Mouse (Mus musculus): ENCODE data around the gene Cbln1. TPM values are rescaled to one million over a fixed set of nuclear protein-coding genes. Genes with fewer than 3 reads are reported as not detected.

The Cbln1 gene
- polyA plus RNA-seq (2015; fragmentation: Nextera tagmentation; extraction: Ambion mirVana) = 34.4 and 37.0 TPM in 2 replicates

GRCm38 (mm10) chr8:87472271-87473236 lies at the start of gene Cbln1:
Gene Cbln1, minus strand, starts transcription at chr8:87472609.
- H3K27ac ChIP-seq (replicated peaks) = peak within 1 kb of the TSS; percentile 87
- peaks cover 48% of the 10 kb centered on the region for H3K4me1 ChIP-seq (replicated peaks)
- no peaks in the 10 kb centered on the region for H3K36me3 ChIP-seq
- WGBS = under 1% methylated on average over 92 of the region's 122 CpGs
- H3K27me3 ChIP-seq = peaks cover 26% of the 10 kb centered on the region
- H3K9me3 ChIP-seq = no peaks in the 10 kb centered on the region
- peak within 1 kb of the TSS; percentile 90 for H3K4me2 ChIP-seq
- peak; percentile 94 for ATAC-seq (ENCODE audit: low FRiP score, low read depth)
- peak within 1 kb of the TSS; percentile 84 for H3K4me3 ChIP-seq
- H3K9ac ChIP-seq = peak within 1 kb of the TSS; percentile 65

- 94% methylated on average over 3 of the region's 3 CpGs for WGBS
- ATAC-seq (ENCODE audit: low FRiP score, low read depth) = no peak
- H3K27me3 ChIP-seq = no peaks in the 10 kb centered on the region
- no peak overlapping the region for H3K4me2 ChIP-seq
- no peaks in the 10 kb centered on the region for H3K9me3 ChIP-seq
- H3K4me3 ChIP-seq = no peak overlapping the region
- no peaks in the 10 kb centered on the region for H3K4me1 ChIP-seq (replicated peaks)
- no peak overlapping the region for H3K27ac ChIP-seq (replicated peaks)
- no peak overlapping the region for H3K9ac ChIP-seq
- H3K36me3 ChIP-seq = no peaks in the 10 kb centered on the region
Observed at GRCm38 (mm10) chr8:87517132-87517531, 44.7 kb upstream of the Cbln1 start.

- Histone ChIP-seq H3K36me3 (no peaks in the 10 kb centered on the region), H3K4me3 (no peak overlapping the region), H3K4me1 (replicated peaks) (no peaks in the 10 kb centered on the region), H3K27me3 (no peaks in the 10 kb centered on the region), H3K9ac (no peak overlapping the region), H3K9me3 (no peaks in the 10 kb centered on the region), H3K27ac (replicated peaks) (no peak overlapping the region), H3K4me2 (no peak overlapping the region)
- no peak for ATAC-seq (ENCODE audit: low FRiP score, low read depth)
- WGBS = 93% methylated on average over 5 of the region's 5 CpGs
Observed at GRCm38 (mm10) chr8:87513796-87514195, 41.4 kb upstream of the Cbln1 start.

- no peak overlapping the region for H3K4me2 ChIP-seq
- H3K4me3 ChIP-seq = no peak overlapping the region
- WGBS = 83% methylated on average over 3 of the region's 3 CpGs
- no peak overlapping the region for H3K9ac ChIP-seq
- H3K27ac ChIP-seq (replicated peaks) = no peak overlapping the region
- H3K27me3 ChIP-seq = no peaks in the 10 kb centered on the region
- no peaks in the 10 kb centered on the region for H3K4me1 ChIP-seq (replicated peaks)
- no peaks in the 10 kb centered on the region for H3K36me3 ChIP-seq
- no peaks in the 10 kb centered on the region for H3K9me3 ChIP-seq
- no peak for ATAC-seq (ENCODE audit: low FRiP score, low read depth)
Observed at GRCm38 (mm10) chr8:87513350-87513749, 40.9 kb upstream of the Cbln1 start.

- Histone ChIP-seq H3K4me2 (no peak overlapping the region), H3K36me3 (no peaks in the 10 kb centered on the region), H3K9me3 (no peaks in the 10 kb centered on the region), H3K9ac (no peak overlapping the region), H3K4me3 (no peak overlapping the region), H3K4me1 (replicated peaks) (no peaks in the 10 kb centered on the region), H3K27me3 (no peaks in the 10 kb centered on the region), H3K27ac (replicated peaks) (no peak overlapping the region)
- ATAC-seq (ENCODE audit: low FRiP score, low read depth) = no peak; the same call in 1 of the 2 replicates
- 88% methylated on average over 6 of the region's 6 CpGs for WGBS
Observed at GRCm38 (mm10) chr8:87512636-87513035, 40.2 kb upstream of the Cbln1 start.

- Histone ChIP-seq H3K36me3 (no peaks in the 10 kb centered on the region), H3K9me3 (no peaks in the 10 kb centered on the region), H3K27me3 (no peaks in the 10 kb centered on the region), H3K9ac (no peak overlapping the region), H3K27ac (replicated peaks) (no peak overlapping the region), H3K4me3 (no peak overlapping the region), H3K4me2 (no peak overlapping the region), H3K4me1 (replicated peaks) (peaks cover 5% of the 10 kb centered on the region; the same call in 1 of the 2 replicates)
- 64% methylated on average over 9 of the region's 9 CpGs for WGBS
- no peak for ATAC-seq (ENCODE audit: low FRiP score, low read depth)
Observed at GRCm38 (mm10) chr8:87507046-87507445, 34.6 kb upstream of the Cbln1 start.

- Histone ChIP-seq H3K9me3 (no peaks in the 10 kb centered on the region), H3K27ac (replicated peaks) (no peak overlapping the region), H3K36me3 (no peaks in the 10 kb centered on the region), H3K4me1 (replicated peaks) (peaks cover 5% of the 10 kb centered on the region; the same call in 1 of the 2 replicates), H3K27me3 (no peaks in the 10 kb centered on the region), H3K4me2 (no peak overlapping the region), H3K9ac (no peak overlapping the region), H3K4me3 (no peak overlapping the region)
- 73% methylated on average over 5 of the region's 5 CpGs for WGBS
- no peak for ATAC-seq (ENCODE audit: low FRiP score, low read depth)
Observed at GRCm38 (mm10) chr8:87504441-87504840, 32.0 kb upstream of the Cbln1 start.

GRCm38 (mm10) chr8:87502684-87503083 lies 30.3 kb upstream of the Cbln1 start:
- 70% methylated on average over 6 of the region's 6 CpGs for WGBS
- Histone ChIP-seq H3K36me3 (no peaks in the 10 kb centered on the region), H3K4me3 (no peak overlapping the region), H3K27ac (replicated peaks) (no peak overlapping the region), H3K9ac (no peak overlapping the region), H3K4me1 (replicated peaks) (peaks cover 5% of the 10 kb centered on the region; the same call in 1 of the 2 replicates), H3K9me3 (no peaks in the 10 kb centered on the region), H3K4me2 (no peak overlapping the region), H3K27me3 (no peaks in the 10 kb centered on the region)
- ATAC-seq (ENCODE audit: low FRiP score, low read depth) = no peak

GRCm38 (mm10) chr8:87497641-87498040 lies 25.2 kb upstream of the Cbln1 start:
- H3K9me3 ChIP-seq = no peaks in the 10 kb centered on the region
- no peaks in the 10 kb centered on the region for H3K27me3 ChIP-seq
- no peak overlapping the region for H3K27ac ChIP-seq (replicated peaks)
- ATAC-seq (ENCODE audit: low FRiP score, low read depth) = no peak
- 77% methylated on average over 6 of the region's 6 CpGs for WGBS
- H3K36me3 ChIP-seq = no peaks in the 10 kb centered on the region
- H3K4me2 ChIP-seq = no peak overlapping the region
- no peaks in the 10 kb centered on the region for H3K4me1 ChIP-seq (replicated peaks)
- no peak overlapping the region for H3K9ac ChIP-seq
- H3K4me3 ChIP-seq = no peak overlapping the region

GRCm38 (mm10) chr8:87496511-87496910 lies 24.1 kb upstream of the Cbln1 start:
- WGBS = 91% methylated on average over 7 of the region's 7 CpGs
- H3K9ac ChIP-seq = no peak overlapping the region
- H3K4me1 ChIP-seq (replicated peaks) = no peaks in the 10 kb centered on the region
- H3K27me3 ChIP-seq = no peaks in the 10 kb centered on the region
- no peak overlapping the region for H3K27ac ChIP-seq (replicated peaks)
- no peak overlapping the region for H3K4me2 ChIP-seq
- no peak overlapping the region for H3K4me3 ChIP-seq
- no peak for ATAC-seq (ENCODE audit: low FRiP score, low read depth)
- no peaks in the 10 kb centered on the region for H3K36me3 ChIP-seq
- H3K9me3 ChIP-seq = no peaks in the 10 kb centered on the region

- Histone ChIP-seq H3K9me3 (no peaks in the 10 kb centered on the region), H3K4me1 (replicated peaks) (no peaks in the 10 kb centered on the region), H3K4me3 (no peak overlapping the region), H3K9ac (no peak overlapping the region), H3K27ac (replicated peaks) (no peak overlapping the region), H3K4me2 (no peak overlapping the region), H3K36me3 (no peaks in the 10 kb centered on the region), H3K27me3 (no peaks in the 10 kb centered on the region)
- no peak for ATAC-seq (ENCODE audit: low FRiP score, low read depth)
- 81% methylated on average over 9 of the region's 9 CpGs for WGBS
Observed at GRCm38 (mm10) chr8:87494862-87495261, 22.5 kb upstream of the Cbln1 start.

GRCm38 (mm10) chr8:87489841-87490415 lies 17.5 kb upstream of the Cbln1 start:
- no peaks in the 10 kb centered on the region for H3K27me3 ChIP-seq
- no peak for ATAC-seq (ENCODE audit: low FRiP score, low read depth)
- no peaks in the 10 kb centered on the region for H3K4me1 ChIP-seq (replicated peaks)
- H3K4me3 ChIP-seq = no peak overlapping the region
- H3K9me3 ChIP-seq = no peaks in the 10 kb centered on the region
- H3K9ac ChIP-seq = no peak overlapping the region
- 59% methylated on average over 5 of the region's 5 CpGs for WGBS
- no peak overlapping the region for H3K27ac ChIP-seq (replicated peaks)
- H3K36me3 ChIP-seq = no peaks in the 10 kb centered on the region
- no peak overlapping the region for H3K4me2 ChIP-seq
